In genomic region chr4:135623121-135623707, GRCm38 (mm10) we compare ENCODE assay signal across 13 mouse cellular contexts. TPM values are rescaled to one million over a fixed set of nuclear protein-coding genes. Genes with fewer than 3 reads are reported as not detected.
A peak's percentile ranks its signal among the peaks of the same experiment; 100 is the strongest.
DNase-seq lines count a peak whose midpoint lies in the region; ATAC-seq lines count a peak whose summit lies in the region.
"Had no signal": no experiment of that assay in that cellular context is flagged by ENCODE, and none has a peak within 500 bp of the region (broad histone marks: within the 10 kb centered on the region; RNA-seq: fewer than 3 reads in every experiment).

No protein-coding gene starts in this region.

- H3K4me1 ChIP-seq in embryonic facial prominence, embryonic 15.5 days: peaks cover 5% of the 10 kb centered on the region

- no peak for ATAC-seq in embryonic facial prominence, embryonic 15.5 days (ENCODE audit: insufficient number of reproducible peaks, low FRiP score, low TSS enrichment, low read depth)
- peak; percentile 96 for ATAC-seq in megakaryocyte-erythroid progenitor cell, adult 5-6 weeks (replicated peaks; ENCODE audit: low FRiP score, low TSS enrichment, poor library complexity, severe bottlenecking)
- ATAC-seq in activated CD4-positive, CD25-positive, alpha-beta regulatory T cell, adult 4 months: no peak

- no peak overlapping the region for H3K4me2 ChIP-seq in embryonic facial prominence, embryonic 15.5 days (replicated peaks)
- H3K4me2 ChIP-seq: hindbrain, embryonic 14.5 days; midbrain, embryonic 12.5 days; neural tube, embryonic 15.5 days had no signal

- no peaks in the 10 kb centered on the region for H3K9me3 ChIP-seq in embryonic facial prominence, embryonic 15.5 days (replicated peaks)
- H3K9me3 ChIP-seq: midbrain, embryonic 12.5 days; neural tube, embryonic 15.5 days had no signal

- no peaks in the 10 kb centered on the region for H3K27me3 ChIP-seq in embryonic facial prominence, embryonic 15.5 days
- H3K27me3 ChIP-seq: neural tube, embryonic 15.5 days had no signal

- peak overlapping the region; percentile 36; the same call in 1 of the 2 replicates for H3K27ac ChIP-seq in embryonic facial prominence, embryonic 15.5 days (replicated peaks)
- H3K27ac ChIP-seq: hindbrain, embryonic 14.5 days; midbrain, embryonic 12.5 days; neural tube, embryonic 15.5 days had no signal

- H3K4me3 ChIP-seq in embryonic facial prominence, embryonic 15.5 days (replicated peaks): no peak overlapping the region
- H3K4me3 ChIP-seq: midbrain, embryonic 12.5 days; neural tube, embryonic 15.5 days had no signal

- WGBS in embryonic facial prominence, embryonic 15.5 days: 61% methylated on average over 9 of the region's 9 CpGs

- no peaks in the 10 kb centered on the region for H3K36me3 ChIP-seq in embryonic facial prominence, embryonic 15.5 days
- H3K36me3 ChIP-seq: midbrain, embryonic 12.5 days; neural tube, embryonic 15.5 days had no signal

- H3K9ac ChIP-seq in embryonic facial prominence, embryonic 15.5 days: no peak overlapping the region
- H3K9ac ChIP-seq: hindbrain, embryonic 14.5 days; midbrain, embryonic 12.5 days; neural tube, embryonic 15.5 days had no signal

- DNase-seq in frontal cortex, postnatal 36 days (ENCODE audit: low spot score in 2 of 2): peak; percentile 3 to 8
- DNase-seq in frontal cortex, postnatal 10 days (ENCODE audit: low spot score in 2 of 2): no peak
- DNase-seq in ES-CJ7 (ENCODE audit: low read depth, low spot score): peak; percentile 70
- no peak for DNase-seq in gastrocnemius, postnatal 4 days (ENCODE audit: low spot score in 2 of 2)
- DNase-seq in kidney, adult 18-20 months: no peak
- DNase-seq: cerebellum, adult 18-20 months; gastrocnemius, postnatal 36 days had no signal

RNA-seq across cellular contexts. Expression of gene Grhl3, which starts 49.8 kb away (rescaled TPM):
- polyA plus RNA-seq in embryonic facial prominence, embryonic 15.5 days (2015; fragmentation: Nextera tagmentation; extraction: Ambion mirVana): 26.8 and 35.5 TPM in 2 replicates
- total RNA-seq in megakaryocyte-erythroid progenitor cell, adult 5-6 weeks (2014; fragmentation: Nextera tagmentation): not detected in 2 replicates
- not detected in 2 replicates for total RNA-seq in megakaryocyte-erythroid progenitor cell, adult 5-6 weeks (2017)
- under 1 TPM; 0.10 to 0.18 TPM for total RNA-seq in gastrocnemius, postnatal 4 days (2021)
- polyA plus RNA-seq in activated CD4-positive, CD25-positive, alpha-beta regulatory T cell, adult 4 months (2017; shearing (Covaris generic)): not detected

Comparison
In these comparisons a context has a peak if more than half of its experiments do, and no peak if none do; other contexts are left out.
1. DNase-seq: peak in frontal cortex, postnatal 36 days (2 of 2) and ES-CJ7 (single experiment); none in frontal cortex, postnatal 10 days (0 of 2), gastrocnemius, postnatal 4 days (0 of 2) and kidney, adult 18-20 months (single experiment).